Mouse (Mus musculus) G1E (cell line): ENCODE measurements at regions not wholly inside any gene's neighbourhood (a gene's known extent, or its start where the extent isn't known, plus 50 kb on each side); places are given as distances from the start of the nearest gene placed in this dataset.

Experiments
- ATAC-seq: 2 replicates; pipeline ENCODE4 v1.8.0; 2016; ENCODE audit warnings: mild to moderate bottlenecking; ENCODE audit not compliant: insufficient number of reproducible peaks, poor library complexity, low FRiP score, severe bottlenecking; ENCODE audit errors: extremely low read depth
- DNase-seq: peaks from one replicate; pipeline ENCODE4 v3.0.0; 2012; ENCODE audit warnings: low spot score
- H3K27me3 ChIP-seq: 2 replicates; pipeline ENCODE4 v1.6.1; 2012; ENCODE audit warnings: mild to moderate bottlenecking, low read length, inconsistent platforms; ENCODE audit not compliant: insufficient read depth
- H3K36me3 ChIP-seq: replicated peaks from 2 replicates; pipeline ENCODE3; 2012; ENCODE audit warnings: mild to moderate bottlenecking, inconsistent platforms
- H3K4me1 ChIP-seq: 2 replicates; pipeline ENCODE4 v1.6.1; 2012; ENCODE audit warnings: low read depth, low read length, inconsistent platforms, mixed read lengths; ENCODE audit not compliant: insufficient read depth
- H3K4me3 ChIP-seq: 2 replicates; pipeline ENCODE4 v1.5.1; 2012; ENCODE audit warnings: low read depth, mild to moderate bottlenecking, inconsistent platforms, low read length, moderate library complexity, mixed read lengths
- H3K9me3 ChIP-seq: replicated peaks from 2 replicates; pipeline ENCODE4 v1.6.1; 2012; ENCODE audit warnings: inconsistent platforms
- CTCF ChIP-seq: IDR thresholded peaks from 2 replicates; pipeline ENCODE4 v1.5.1; 2012; ENCODE audit warnings: low read depth, low read length, inconsistent platforms, mixed read lengths
- GATA1 ChIP-seq: IDR thresholded peaks from 2 replicates; pipeline ENCODE4 v1.6.1; 2012; ENCODE audit warnings: borderline replicate concordance, low read length, inconsistent platforms, mixed read lengths
- GATA2 ChIP-seq: IDR thresholded peaks from 2 replicates; pipeline ENCODE4 v1.6.1; 2012; ENCODE audit warnings: low read depth, low read length, inconsistent platforms, borderline replicate concordance
- POLR2AphosphoS5 ChIP-seq: IDR thresholded peaks from 2 replicates; pipeline ENCODE4 v1.6.1; 2012; ENCODE audit warnings: low read depth, low read length, inconsistent platforms; ENCODE audit not compliant: insufficient replicate concordance
- TAL1 ChIP-seq: conservative IDR thresholded peaks from 2 replicates; pipeline ENCODE4 v1.6.1; 2012; ENCODE audit warnings: low read depth, low read length, inconsistent platforms, mixed read lengths

- Histone ChIP-seq H3K27me3 (peaks cover 11% of the 10 kb centered on the region; the same call in 1 of the 2 replicates), H3K4me1 (no peaks in the 10 kb centered on the region), H3K4me3 (no peak overlapping the region), H3K9me3 (peaks cover 15% of the 10 kb centered on the region), H3K36me3 (no peaks in the 10 kb centered on the region)
- TF ChIP-seq CTCF (no peak), GATA2 (no peak), TAL1 (no peak), GATA1 (no peak), POLR2AphosphoS5 (no peak)
- no peak for ATAC-seq
- DNase-seq: no peak
Observed at GRCm38 (mm10) chr19:56017524-56017923, 269.4 kb upstream of the Habp2 start.

- no peaks in the 10 kb centered on the region for H3K36me3 ChIP-seq
- DNase-seq (no peak), ATAC-seq (no peak)
- H3K27me3 ChIP-seq: peaks cover 11% of the 10 kb centered on the region; the same call in 1 of the 2 replicates
- H3K4me3 ChIP-seq: no peak overlapping the region
- H3K9me3 ChIP-seq: peaks cover 19% of the 10 kb centered on the region
- TF ChIP-seq GATA1 (no peak), GATA2 (no peak), POLR2AphosphoS5 (no peak), CTCF (no peak), TAL1 (no peak)
- no peaks in the 10 kb centered on the region for H3K4me1 ChIP-seq
Observed at GRCm38 (mm10) chr19:56019143-56019542, 267.8 kb upstream of the Habp2 start.

GRCm38 (mm10) chr19:56022348-56022747 lies 264.6 kb upstream of the Habp2 start:
- TF ChIP-seq CTCF (no peak), GATA2 (no peak), POLR2AphosphoS5 (no peak), TAL1 (no peak), GATA1 (no peak)
- H3K27me3 ChIP-seq: peaks cover 5% of the 10 kb centered on the region; the same call in 1 of the 2 replicates
- DNase-seq: no peak
- peaks cover 11% of the 10 kb centered on the region for H3K9me3 ChIP-seq
- no peak for ATAC-seq
- no peak overlapping the region for H3K4me3 ChIP-seq
- H3K36me3 ChIP-seq: no peaks in the 10 kb centered on the region
- H3K4me1 ChIP-seq: no peaks in the 10 kb centered on the region

GRCm38 (mm10) chr19:56024599-56024998 lies 262.3 kb upstream of the Habp2 start:
- ATAC-seq: no peak
- Histone ChIP-seq H3K9me3 (peaks cover 14% of the 10 kb centered on the region), H3K27me3 (peaks cover 8% of the 10 kb centered on the region; the same call in 1 of the 2 replicates), H3K36me3 (no peaks in the 10 kb centered on the region), H3K4me1 (no peaks in the 10 kb centered on the region), H3K4me3 (no peak overlapping the region)
- DNase-seq: no peak
- TF ChIP-seq CTCF (no peak), TAL1 (no peak), POLR2AphosphoS5 (no peak), GATA1 (no peak), GATA2 (no peak)

- Histone ChIP-seq H3K27me3 (peaks cover 8% of the 10 kb centered on the region; the same call in 1 of the 2 replicates), H3K4me1 (no peaks in the 10 kb centered on the region), H3K4me3 (no peak overlapping the region), H3K9me3 (peaks cover 7% of the 10 kb centered on the region), H3K36me3 (no peaks in the 10 kb centered on the region)
- no peak for ATAC-seq
- no peak for TF ChIP-seq TAL1
- no peak for TF ChIP-seq CTCF
- TF ChIP-seq GATA2: no peak
- TF ChIP-seq GATA1: no peak
- no peak for TF ChIP-seq POLR2AphosphoS5
- no peak for DNase-seq
Observed at GRCm38 (mm10) chr19:56029428-56030281, 257.3 kb upstream of the Habp2 start.

GRCm38 (mm10) chr19:56030401-56030925 lies 256.5 kb upstream of the Habp2 start:
- peaks cover 7% of the 10 kb centered on the region for H3K9me3 ChIP-seq
- H3K36me3 ChIP-seq: no peaks in the 10 kb centered on the region
- H3K4me3 ChIP-seq: no peak overlapping the region
- peaks cover 10% of the 10 kb centered on the region; the same call in 1 of the 2 replicates for H3K27me3 ChIP-seq
- no peaks in the 10 kb centered on the region for H3K4me1 ChIP-seq
- TF ChIP-seq GATA1: no peak
- TF ChIP-seq POLR2AphosphoS5: no peak
- TF ChIP-seq TAL1: no peak
- TF ChIP-seq CTCF: no peak
- no peak for TF ChIP-seq GATA2
- DNase-seq: no peak
- no peak for ATAC-seq
